Mouse (Mus musculus) ES-E14 (cell line): Measurements from ENCODE around the gene Plxdc2. TPM values are rescaled to one million over a fixed set of nuclear protein-coding genes. Genes with fewer than 3 reads are reported as not detected.

ENCODE experiments used
- DNase-seq: peaks from one replicate; pipeline ENCODE4 v3.0.0-alpha.2; 2013; ENCODE audit warnings: low read depth, low spot score
- H3K27ac ChIP-seq: 2 replicates; pipeline ENCODE4 v1.5.1; 2012; ENCODE audit warnings: low read depth, mild to moderate bottlenecking, low read length, moderate library complexity, mixed read lengths; ENCODE audit not compliant: poor library complexity, insufficient read depth, severe bottlenecking
- H3K36me3 ChIP-seq: 2 replicates; pipeline ENCODE4 v1.6.1; 2012; ENCODE audit warnings: mild to moderate bottlenecking, low read length, moderate library complexity, mixed read lengths; ENCODE audit not compliant: control insufficient read depth, poor library complexity, insufficient read depth, severe bottlenecking
- H3K4me1 ChIP-seq, 2 experiments: fragments of 150-350 bp in 1 of 2; sonication (generic) in 1 of 2; 2 replicates each; pipeline ENCODE4 v1.6.1; 2012; ENCODE audit warnings: low read length in 2 of 2, mild to moderate bottlenecking in 1 of 2, mixed read lengths in 1 of 2; ENCODE audit not compliant: control insufficient read depth in 2 of 2, insufficient read depth in 2 of 2, poor library complexity in 1 of 2
- H3K4me3 ChIP-seq, 2 experiments: fragments of 150-350 bp in 1 of 2; sonication (generic) in 1 of 2; 2 replicates each; pipeline ENCODE4 v1.5.1; 2012; ENCODE audit warnings: low read length in 2 of 2, low read depth in 1 of 2, mild to moderate bottlenecking in 1 of 2, mixed read lengths in 1 of 2; ENCODE audit not compliant: insufficient read depth in 1 of 2, poor library complexity in 1 of 2, severe bottlenecking in 1 of 2
- H3K9ac ChIP-seq: 2 replicates; pipeline ENCODE4 v1.6.1; 2012; ENCODE audit warnings: low read depth, mild to moderate bottlenecking, low read length, mixed read lengths; ENCODE audit not compliant: poor library complexity, insufficient read depth, severe bottlenecking
- H3K9me3 ChIP-seq: fragments of 150-350 bp; sonication (generic); 2 replicates; pipeline ENCODE4 v1.6.1; 2012; ENCODE audit warnings: low read depth, mild to moderate bottlenecking, low read length; ENCODE audit not compliant: control insufficient read depth, insufficient read depth
- CHD2 ChIP-seq: IDR thresholded peaks from 2 replicates; pipeline ENCODE4 v1.6.1; 2014; ENCODE audit warnings: mild to moderate bottlenecking, low read depth, low read length, inconsistent platforms
- HCFC1 ChIP-seq: IDR thresholded peaks from 2 replicates; pipeline ENCODE4 v1.6.1; 2012; ENCODE audit warnings: low read length, inconsistent platforms, borderline replicate concordance; ENCODE audit not compliant: insufficient read depth
- MAFK ChIP-seq: IDR thresholded peaks from 2 replicates; pipeline ENCODE4 v1.6.1; 2014; ENCODE audit warnings: mild to moderate bottlenecking, low read depth, low read length, inconsistent platforms; ENCODE audit not compliant: insufficient read depth
- ZC3H11A ChIP-seq: IDR thresholded peaks from 2 replicates; pipeline ENCODE4 v1.6.1; 2012; ENCODE audit warnings: low read depth, mild to moderate bottlenecking, inconsistent platforms, low read length, borderline replicate concordance
- ZNF384 ChIP-seq: IDR thresholded peaks from 2 replicates; pipeline ENCODE4 v1.6.1; 2012; ENCODE audit warnings: low read depth, low read length, inconsistent platforms
- in situ Hi-C, 2 experiments: fragments of 600-800 bp; cut with MboI; formaldehyde crosslinking; loops; one replicate each; pipeline ENCODE4 v1.15.1; 2025; ENCODE audit warnings: low sequenced_read_pairs in 2 of 2, inconsistent platforms in 1 of 2; ENCODE audit not compliant: unreplicated experiment in 2 of 2
- total RNA-seq: library from RNA; depleted of rRNA; stranded (reverse); fragments of 300-350 nt; gene quantifications from 2 replicates; pipeline ENCODE4 v1.2.3, GENCODE M21; 2012

Plxdc2 gene
- total RNA-seq, 1 experiment: 11.7 TPM

DNA sequence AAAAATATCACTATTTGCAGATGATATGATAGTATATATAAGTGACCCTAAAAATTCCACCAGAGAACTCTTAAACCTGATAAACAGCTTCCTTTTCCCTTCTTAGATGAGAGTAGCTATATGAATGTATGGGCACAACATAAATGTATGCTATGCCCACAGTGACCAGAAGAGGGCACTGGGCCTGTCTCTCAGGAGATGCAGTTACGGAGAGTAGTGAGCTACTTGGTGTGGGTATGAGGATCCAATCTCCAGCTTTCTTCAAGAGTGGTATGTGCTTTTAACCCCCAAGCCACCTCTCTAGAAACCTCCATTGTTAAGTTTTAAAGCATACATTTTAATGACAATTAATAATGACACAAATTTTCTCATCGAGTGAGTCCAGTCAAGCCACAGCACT is 350.1 kb downstream of the Plxdc2 start:
- Histone ChIP-seq H3K9ac (no peak overlapping the region), H3K4me3 (no peak overlapping the region), H3K36me3 (no peaks in the 10 kb centered on the region), H3K27ac (no peak overlapping the region), H3K9me3 (no peaks in the 10 kb centered on the region), H3K4me1 (no peaks in the 10 kb centered on the region)
- in situ Hi-C loops: no loop called here
- peak; percentile 36 for DNase-seq
- TF ChIP-seq ZC3H11A (peak; percentile 71; the same call in 1 of the 2 replicates), HCFC1 (no peak)

DNA sequence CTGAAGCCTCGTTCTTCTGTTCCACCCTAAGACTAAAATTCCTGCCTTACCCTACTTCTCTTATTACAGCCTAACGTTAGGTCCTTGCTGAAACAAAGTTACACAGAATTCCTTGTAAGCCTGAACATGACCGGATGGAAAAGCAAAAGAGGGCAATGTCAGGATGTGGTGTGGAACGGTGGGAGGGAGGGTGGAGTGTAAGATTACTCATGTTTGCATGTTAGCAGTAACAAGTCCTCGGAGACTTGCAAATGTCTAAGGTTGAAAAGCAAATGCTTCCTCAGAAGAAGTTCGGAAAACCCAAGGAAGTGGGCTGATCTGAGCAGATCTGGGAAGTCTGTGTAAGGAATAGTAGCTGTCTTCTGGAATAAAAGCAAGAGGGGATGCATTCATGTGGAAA is 353.8 kb downstream of the Plxdc2 start:
- no peaks in the 10 kb centered on the region for H3K36me3 ChIP-seq
- TF ChIP-seq HCFC1 (no peak), CHD2 (no peak), MAFK (no peak), ZC3H11A (no peak), ZNF384 (no peak)
- in situ Hi-C loops: no loop called here

DNA sequence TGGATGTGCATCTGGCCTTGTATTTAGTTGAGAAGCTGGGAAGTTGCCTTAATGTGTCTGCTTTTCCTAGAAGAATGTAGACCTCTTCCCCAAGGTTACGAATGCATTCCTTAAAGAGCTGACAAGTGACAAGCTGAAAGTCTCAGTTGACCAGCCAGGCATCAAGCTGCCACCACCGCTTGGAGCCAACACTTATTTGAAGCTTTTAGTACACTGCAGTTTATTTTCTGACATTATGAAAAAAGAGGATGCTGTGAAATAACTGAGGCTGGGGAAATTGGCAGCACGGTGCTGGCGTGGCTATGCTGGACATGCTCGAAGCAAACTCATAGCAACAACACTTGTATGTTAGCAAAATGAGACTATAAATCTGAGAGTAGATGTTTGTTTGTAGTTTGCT is 374.9 kb downstream of the Plxdc2 start:
- DNase-seq: no peak
- Histone ChIP-seq H3K4me1 (no peaks in the 10 kb centered on the region), H3K27ac (no peak overlapping the region), H3K4me3 (no peak overlapping the region), H3K36me3 (no peaks in the 10 kb centered on the region), H3K9ac (no peak overlapping the region), H3K9me3 (no peaks in the 10 kb centered on the region)
- in situ Hi-C loops: no loop called here
- TF ChIP-seq MAFK: no peak
- no peak for TF ChIP-seq HCFC1
- TF ChIP-seq CHD2: no peak
- no peak for TF ChIP-seq ZC3H11A
- TF ChIP-seq ZNF384: no peak

More for the DNA sequence above, 353.8 kb downstream of the Plxdc2 start:
- H3K4me1 ChIP-seq: no peaks in the 10 kb centered on the region
- no peak overlapping the region for H3K27ac ChIP-seq
- no peak overlapping the region for H3K4me3 ChIP-seq
- no peak overlapping the region for H3K9ac ChIP-seq
- no peaks in the 10 kb centered on the region for H3K9me3 ChIP-seq
- no peak for DNase-seq

DNA sequence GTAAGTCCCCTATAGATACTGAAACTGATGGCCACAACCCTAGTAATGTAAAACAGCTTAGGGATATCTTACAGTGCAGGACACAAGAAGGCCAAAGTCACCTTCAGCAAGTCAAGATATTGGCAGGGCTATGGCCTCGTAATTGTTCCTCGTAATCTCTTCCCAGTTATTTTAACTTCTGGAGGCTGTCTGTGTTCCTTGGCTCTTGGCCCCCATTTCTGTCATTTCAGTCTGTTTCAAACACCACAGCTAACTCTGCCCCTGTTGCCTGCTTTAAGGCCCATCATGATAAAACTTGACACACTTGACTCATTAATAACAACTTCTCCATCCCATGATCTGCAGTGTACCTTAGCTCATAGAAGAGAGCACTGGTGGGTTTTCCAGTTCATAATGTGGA is 378.3 kb downstream of the Plxdc2 start:
- in situ Hi-C loops: no loop called here
- H3K9ac ChIP-seq: no peak overlapping the region
- no peaks in the 10 kb centered on the region for H3K36me3 ChIP-seq
- H3K9me3 ChIP-seq: no peaks in the 10 kb centered on the region
- no peak overlapping the region for H3K27ac ChIP-seq
- no peaks in the 10 kb centered on the region for H3K4me1 ChIP-seq
- no peak for DNase-seq
- TF ChIP-seq CHD2 (no peak), HCFC1 (no peak), MAFK (no peak), ZNF384 (no peak), ZC3H11A (no peak)
- no peak overlapping the region for H3K4me3 ChIP-seq

DNA sequence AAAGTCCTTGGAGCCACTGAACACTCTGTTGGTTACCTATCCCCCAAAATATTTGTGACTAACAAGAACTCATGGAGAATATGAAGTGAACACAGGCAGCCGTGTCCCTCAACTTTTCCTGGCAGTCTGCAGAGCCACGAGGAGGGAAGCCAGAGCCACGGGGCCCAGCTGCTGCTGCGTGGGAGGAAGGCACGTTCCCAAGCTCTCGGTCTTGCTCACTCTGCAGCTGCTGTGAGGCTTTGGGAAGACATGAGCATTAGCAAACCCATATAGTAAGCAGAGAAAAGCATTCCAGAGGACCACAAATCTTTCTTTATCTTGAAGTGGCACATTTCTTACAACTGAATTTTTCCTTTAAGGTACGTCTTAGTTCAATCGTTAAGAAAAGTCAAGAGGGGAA is 382.1 kb downstream of the Plxdc2 start:
- DNase-seq: no peak
- Histone ChIP-seq H3K4me1 (no peaks in the 10 kb centered on the region), H3K9me3 (no peaks in the 10 kb centered on the region), H3K9ac (no peak overlapping the region), H3K27ac (no peak overlapping the region), H3K4me3 (no peak overlapping the region), H3K36me3 (no peaks in the 10 kb centered on the region)
- in situ Hi-C loops: no loop called here
- TF ChIP-seq MAFK (no peak), ZC3H11A (no peak), ZNF384 (no peak), HCFC1 (no peak), CHD2 (no peak)
